9 mouse cellular contexts compared by ENCODE assay signal in genomic region chr13:53779150-53779549, GRCm38 (mm10).
DNase-seq lines count a peak whose midpoint lies in the region; ATAC-seq and TF ChIP-seq lines count a peak whose summit lies in the region.
"Had no signal": no experiment of that assay in that cellular context is flagged by ENCODE, and none has a peak within 500 bp of the region (broad histone marks: within the 10 kb centered on the region; RNA-seq: fewer than 3 reads in every experiment).

No protein-coding gene starts in this region.

- H3K9me3 ChIP-seq in kidney, embryonic 15.5 days (replicated peaks) = no peaks in the 10 kb centered on the region
- no peaks in the 10 kb centered on the region for H3K9me3 ChIP-seq in ES-E14 (ENCODE audit: control insufficient read depth, insufficient read depth, low read depth, low read length)
- no peaks in the 10 kb centered on the region for H3K9me3 ChIP-seq in neural tube, embryonic 11.5 days (ENCODE audit: control insufficient read depth, low read length)
- H3K9me3 ChIP-seq: embryonic facial prominence, embryonic 12.5 days had no signal

- no peaks in the 10 kb centered on the region for H3K36me3 ChIP-seq in kidney, embryonic 15.5 days
- H3K36me3 ChIP-seq in ES-E14 (ENCODE audit: control insufficient read depth, insufficient read depth, low read length, poor library complexity, severe bottlenecking) = no peaks in the 10 kb centered on the region
- no peaks in the 10 kb centered on the region for H3K36me3 ChIP-seq in neural tube, embryonic 11.5 days (ENCODE audit: control insufficient read depth, insufficient read depth, low read length)
- H3K36me3 ChIP-seq: embryonic facial prominence, embryonic 12.5 days had no signal

- 37% methylated on average over 4 of the region's 4 CpGs for WGBS in kidney, embryonic 15.5 days
- 58% methylated on average over 4 of the region's 4 CpGs for WGBS in neural tube, embryonic 11.5 days

- ATAC-seq in kidney, embryonic 15.5 days (replicated peaks; ENCODE audit: low FRiP score) = no peak
- ATAC-seq in neural tube, embryonic 11.5 days (ENCODE audit: insufficient read depth, low FRiP score, low TSS enrichment) = no peak

- H3K27me3 ChIP-seq in kidney, embryonic 15.5 days = no peaks in the 10 kb centered on the region
- H3K27me3 ChIP-seq in neural tube, embryonic 11.5 days (ENCODE audit: control insufficient read depth, insufficient read depth, low read length) = no peaks in the 10 kb centered on the region

- no peak overlapping the region for H3K27ac ChIP-seq in kidney, embryonic 15.5 days
- H3K27ac ChIP-seq in ES-E14 (ENCODE audit: insufficient read depth, low read depth, low read length, poor library complexity, severe bottlenecking) = no peak overlapping the region
- no peak overlapping the region for H3K27ac ChIP-seq in neural tube, embryonic 11.5 days (ENCODE audit: low read depth, low read length)
- H3K27ac ChIP-seq: embryonic facial prominence, embryonic 12.5 days had no signal

- no peak overlapping the region for H3K4me2 ChIP-seq in kidney, embryonic 15.5 days
- H3K4me2 ChIP-seq in neural tube, embryonic 11.5 days (ENCODE audit: low read depth) = no peak overlapping the region
- H3K4me2 ChIP-seq: embryonic facial prominence, embryonic 12.5 days had no signal

- in situ Hi-C loops in ES-E14 (cut with MboI; ENCODE audit: low sequenced_read_pairs in 2 of 2, unreplicated experiment in 2 of 2) = loop anchor here in 1 of 2 experiments (25.0 kb wide), 1 partner anchor 283 kb away; the partner anchor contains the start of genes Drd1 and Sfxn1

- H3K9ac ChIP-seq in kidney, embryonic 15.5 days = no peak overlapping the region
- H3K9ac ChIP-seq in ES-E14 (ENCODE audit: insufficient read depth, low read depth, low read length, poor library complexity, severe bottlenecking) = no peak overlapping the region
- no peak overlapping the region for H3K9ac ChIP-seq in neural tube, embryonic 11.5 days (ENCODE audit: low read length)
- H3K9ac ChIP-seq: embryonic facial prominence, embryonic 12.5 days had no signal

- H3K4me3 ChIP-seq in kidney, embryonic 15.5 days (replicated peaks) = no peak overlapping the region
- H3K4me3 ChIP-seq in ES-E14 (ENCODE audit: insufficient read depth in 1 of 2, low read depth in 1 of 2, low read length in 2 of 2, poor library complexity in 1 of 2, severe bottlenecking in 1 of 2) = no peak overlapping the region
- H3K4me3 ChIP-seq in neural tube, embryonic 11.5 days (ENCODE audit: low read depth, low read length) = no peak overlapping the region
- H3K4me3 ChIP-seq: embryonic facial prominence, embryonic 12.5 days had no signal

- H3K4me1 ChIP-seq in kidney, embryonic 15.5 days = no peaks in the 10 kb centered on the region
- peaks cover 0 to 2% of the 10 kb centered on the region in 2 experiments; a peak in 1 of 4 replicates for H3K4me1 ChIP-seq in ES-E14 (ENCODE audit: control insufficient read depth in 2 of 2, insufficient read depth in 2 of 2, low read length in 2 of 2, poor library complexity in 1 of 2)
- no peaks in the 10 kb centered on the region for H3K4me1 ChIP-seq in neural tube, embryonic 11.5 days (ENCODE audit: control insufficient read depth, insufficient read depth, low read length)
- H3K4me1 ChIP-seq: embryonic facial prominence, embryonic 12.5 days had no signal

- DNase-seq in kidney, adult 9 months = peak; percentile 28
- no peak for DNase-seq in ES-E14 (ENCODE audit: low read depth, low spot score)
- peak; percentile 34 for DNase-seq in brain, embryonic 18.5 days (ENCODE audit: low read depth, low spot score)
- peak; percentile 13 for DNase-seq in kidney, postnatal 14 days
- peak; percentile 35 for DNase-seq in neural tube, embryonic 11.5 days (ENCODE audit: low spot score)
- no peak for DNase-seq in B cell, adult 2 months
- no peak for DNase-seq in thymus, adult 18-20 months

TF ChIP-seq in ES-E14, 5 proteins besides CTCF, POLR2A, EP300 and RAD21:
- TF ChIP-seq ZC3H11A (IDR thresholded peaks at IDR 0.05; ENCODE audit: borderline replicate concordance, low read depth, low read length) (0 out of 2 replicates have a peak, but pooled peaks have one; percentile 10), HCFC1 (IDR thresholded peaks at IDR 0.05; ENCODE audit: borderline replicate concordance, insufficient read depth, low read length) (no peak)

Comparison
In these comparisons a context has a peak if more than half of its experiments do, and no peak if none do; other contexts are left out.
1. DNase-seq: peak in kidney, adult 9 months (single experiment), brain, embryonic 18.5 days (single experiment), kidney, postnatal 14 days (single experiment) and neural tube, embryonic 11.5 days (single experiment); none in ES-E14 (single experiment), B cell, adult 2 months (0 of 2) and thymus, adult 18-20 months (0 of 2).